Mouse (Mus musculus) kidney, adult 2 months (tissue): ENCODE data around the gene L3mbtl3.

Experiments
- CTCF ChIP-seq: fragments of 200-500 bp; conservative IDR thresholded peaks from 2 replicates; pipeline ENCODE4 v1.5.1; 2011; ENCODE audit warnings: low read depth, mild to moderate bottlenecking, control low read depth, low read length, moderate library complexity, mixed read lengths; ENCODE audit not compliant: insufficient read depth, insufficient read length
- POLR2A ChIP-seq: fragments of 200-500 bp; IDR thresholded peaks from one replicate; pipeline ENCODE4 v1.6.1; 2011; ENCODE audit warnings: low read depth, low read length, control low read depth

- TF ChIP-seq CTCF (no peak), POLR2A (no peak)
Measured at GRCm38 (mm10) chr10:26373951-26374435, 1.8 kb downstream of the L3mbtl3 start.
